Mouse (Mus musculus) lung, adult 2 months (tissue): ENCODE results near the gene Ndufb10.

Experiments used
- CTCF ChIP-seq: fragments of 200-500 bp; IDR thresholded peaks from 2 replicates; pipeline ENCODE4 v1.5.1; 2011; ENCODE audit warnings: mild to moderate bottlenecking, low read length, control low read depth; ENCODE audit not compliant: insufficient read depth
- POLR2A ChIP-seq: fragments of 200-500 bp; IDR thresholded peaks from 2 replicates; pipeline ENCODE4 v1.6.1; 2011; ENCODE audit warnings: low read depth, mild to moderate bottlenecking, control low read depth, low read length, borderline replicate concordance; ENCODE audit errors: extremely low read depth

DNA sequence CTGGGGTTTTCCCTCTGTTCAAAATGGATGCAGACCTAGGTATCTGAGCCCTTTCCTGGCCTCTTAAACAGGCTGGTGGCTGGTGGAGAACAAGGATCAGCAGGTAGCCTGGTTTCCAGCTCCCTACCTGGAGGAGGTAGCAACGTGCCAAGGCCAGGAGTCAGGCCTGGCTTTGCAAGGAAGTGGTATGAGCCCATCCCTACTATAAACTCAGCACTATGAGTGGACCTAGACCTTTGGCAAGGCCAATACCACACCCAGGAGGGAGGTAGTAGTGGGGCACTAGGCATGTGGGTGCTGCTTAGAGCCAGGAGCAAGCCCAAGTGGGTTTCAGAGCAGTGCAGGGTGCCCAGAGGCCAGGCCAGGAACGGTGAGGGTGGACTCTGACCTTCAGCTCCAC lies 24.8 kb downstream of the Ndufb10 start:
- TF ChIP-seq POLR2A (no peak), CTCF (no peak)
